Mouse (Mus musculus): Measurements from ENCODE around the gene Gnb4. TPM values are rescaled to one million over a fixed set of nuclear protein-coding genes. Genes with fewer than 3 reads are reported as not detected.

Gene Gnb4
- polyA plus RNA-seq, 1 experiment from 2014 or later, result 43.4 TPM

- Histone ChIP-seq H3K27me3 (replicated peaks; ENCODE audit: control insufficient read depth, insufficient read depth, low read length) (no peaks in the 10 kb centered on the region), H3K4me1 (ENCODE audit: control insufficient read depth, insufficient read depth, low read length) (no peaks in the 10 kb centered on the region), H3K4me2 (ENCODE audit: low read depth, low read length) (no peak overlapping the region), H3K36me3 (ENCODE audit: control insufficient read depth, insufficient read depth, low read length) (no peaks in the 10 kb centered on the region), H3K27ac (ENCODE audit: low read length) (no peak overlapping the region), H3K4me3 (ENCODE audit: low read length) (no peak overlapping the region), H3K9ac (ENCODE audit: low read depth, low read length) (no peak overlapping the region), H3K9me3 (ENCODE audit: control insufficient read depth, low read length) (no peaks in the 10 kb centered on the region)
- WGBS, result 88% methylated on average over 1 of the region's 1 CpGs
- no peak for ATAC-seq
These were observed 5.3 kb upstream of the Gnb4 start for GRCm38 (mm10) chr3:32621658-32622057.

DNA sequence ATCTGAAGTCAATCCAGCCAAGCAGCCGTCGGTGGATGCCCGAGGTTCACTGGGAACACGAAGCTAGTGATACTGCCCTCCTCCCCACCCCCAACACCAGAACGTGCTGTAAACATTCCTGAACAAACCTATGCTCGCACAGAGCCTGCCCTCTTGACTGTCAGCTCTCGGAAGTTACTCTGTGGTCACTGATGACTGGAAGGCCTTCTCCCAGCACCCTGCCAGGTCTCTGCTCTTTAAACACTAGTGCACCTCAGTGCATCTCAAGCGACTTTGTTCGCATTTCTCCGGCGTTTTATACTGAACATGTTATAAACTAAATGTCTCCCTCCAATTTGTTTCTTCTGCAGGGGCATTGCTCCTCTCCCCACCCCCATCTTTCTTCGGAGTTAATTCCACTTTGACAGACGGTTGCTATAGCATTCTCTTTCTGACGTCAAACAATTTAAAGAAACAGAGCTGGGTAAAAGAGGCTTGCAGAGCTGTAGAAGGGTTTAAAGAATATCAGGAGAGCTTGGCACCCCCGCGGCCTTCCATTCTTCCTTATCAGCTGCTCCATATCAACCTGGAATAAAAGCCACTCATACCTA lies 763 bp upstream of the Gnb4 start:
- WGBS, result 13% methylated on average over 16 of the region's 16 CpGs
- Histone ChIP-seq H3K27ac (ENCODE audit: low read length) (peak overlapping the region; percentile 69), H3K9ac (ENCODE audit: low read depth, low read length) (peak overlapping the region; percentile 80), H3K4me1 (ENCODE audit: control insufficient read depth, insufficient read depth, low read length) (no peaks in the 10 kb centered on the region), H3K4me2 (ENCODE audit: low read depth, low read length) (peak overlapping the region; percentile 71), H3K9me3 (ENCODE audit: control insufficient read depth, low read length) (no peaks in the 10 kb centered on the region), H3K4me3 (ENCODE audit: low read length) (peak overlapping the region; percentile 66), H3K27me3 (replicated peaks; ENCODE audit: control insufficient read depth, insufficient read depth, low read length) (no peaks in the 10 kb centered on the region; the same call in 1 of the 2 replicates), H3K36me3 (ENCODE audit: control insufficient read depth, insufficient read depth, low read length) (no peaks in the 10 kb centered on the region)
- peak; percentile 40 for ATAC-seq

DNA sequence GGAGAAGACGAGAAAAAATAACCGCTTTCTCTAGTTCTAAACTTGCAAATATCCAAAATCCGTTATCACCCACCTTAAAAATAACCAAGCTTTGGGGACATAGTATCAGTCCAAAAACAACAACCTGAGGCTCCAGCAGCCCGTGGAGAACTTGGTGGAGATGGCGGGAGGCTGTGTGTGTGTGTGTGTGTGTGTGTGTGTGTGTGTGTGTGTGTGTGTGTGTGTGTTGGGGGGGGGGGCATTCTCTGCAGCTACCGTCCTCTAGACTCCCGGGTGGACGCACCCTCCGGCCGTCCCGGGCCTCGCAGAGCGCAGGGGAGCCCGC lies 417 bp downstream of the Gnb4 start:
- H3K4me2 ChIP-seq (ENCODE audit: low read depth, low read length), result peak overlapping the region; percentile 71
- no peaks in the 10 kb centered on the region for H3K36me3 ChIP-seq (ENCODE audit: control insufficient read depth, insufficient read depth, low read length)
- H3K4me3 ChIP-seq (ENCODE audit: low read length), result peak overlapping the region; percentile 66
- H3K27ac ChIP-seq (ENCODE audit: low read length), result no peak overlapping the region
- no peaks in the 10 kb centered on the region for H3K9me3 ChIP-seq (ENCODE audit: control insufficient read depth, low read length)
- WGBS, result 14% methylated on average over 11 of the region's 14 CpGs
- H3K27me3 ChIP-seq (replicated peaks; ENCODE audit: control insufficient read depth, insufficient read depth, low read length), result no peaks in the 10 kb centered on the region; the same call in 1 of the 2 replicates
- H3K4me1 ChIP-seq (ENCODE audit: control insufficient read depth, insufficient read depth, low read length), result no peaks in the 10 kb centered on the region
- no peak; the same call in 1 of the 2 replicates for ATAC-seq
- peak overlapping the region; percentile 80 for H3K9ac ChIP-seq (ENCODE audit: low read depth, low read length)

GRCm38 (mm10) chr3:32615376-32615775 lies 1.0 kb downstream of the Gnb4 start:
- Histone ChIP-seq H3K9me3 (ENCODE audit: control insufficient read depth, low read length) (no peaks in the 10 kb centered on the region), H3K27ac (ENCODE audit: low read length) (no peak overlapping the region), H3K4me3 (ENCODE audit: low read length) (peak overlapping the region; percentile 66), H3K4me2 (ENCODE audit: low read depth, low read length) (peak overlapping the region; percentile 71), H3K9ac (ENCODE audit: low read depth, low read length) (no peak overlapping the region), H3K36me3 (ENCODE audit: control insufficient read depth, insufficient read depth, low read length) (no peaks in the 10 kb centered on the region), H3K27me3 (replicated peaks; ENCODE audit: control insufficient read depth, insufficient read depth, low read length) (no peaks in the 10 kb centered on the region; the same call in 1 of the 2 replicates), H3K4me1 (ENCODE audit: control insufficient read depth, insufficient read depth, low read length) (no peaks in the 10 kb centered on the region)
- ATAC-seq, result no peak
- WGBS, result 38% methylated on average over 5 of the region's 5 CpGs

GRCm38 (mm10) chr3:32614786-32615185 lies 1.6 kb downstream of the Gnb4 start:
- Histone ChIP-seq H3K4me3 (ENCODE audit: low read length) (no peak overlapping the region), H3K27ac (ENCODE audit: low read length) (no peak overlapping the region), H3K9me3 (ENCODE audit: control insufficient read depth, low read length) (no peaks in the 10 kb centered on the region), H3K9ac (ENCODE audit: low read depth, low read length) (no peak overlapping the region), H3K4me1 (ENCODE audit: control insufficient read depth, insufficient read depth, low read length) (no peaks in the 10 kb centered on the region), H3K4me2 (ENCODE audit: low read depth, low read length) (no peak overlapping the region), H3K27me3 (replicated peaks; ENCODE audit: control insufficient read depth, insufficient read depth, low read length) (no peaks in the 10 kb centered on the region; the same call in 1 of the 2 replicates), H3K36me3 (ENCODE audit: control insufficient read depth, insufficient read depth, low read length) (no peaks in the 10 kb centered on the region)
- ATAC-seq, result no peak
- WGBS, result 64% methylated on average over 2 of the region's 2 CpGs

- no peak overlapping the region for H3K27ac ChIP-seq (ENCODE audit: low read length)
- H3K4me1 ChIP-seq (ENCODE audit: control insufficient read depth, insufficient read depth, low read length), result no peaks in the 10 kb centered on the region
These were observed 4.7 kb downstream of the Gnb4 start for GRCm38 (mm10) chr3:32611606-32612170.

GRCm38 (mm10) chr3:32610560-32610959 lies 5.8 kb downstream of the Gnb4 start:
- Histone ChIP-seq H3K9ac (ENCODE audit: low read depth, low read length) (no peak overlapping the region), H3K36me3 (ENCODE audit: control insufficient read depth, insufficient read depth, low read length) (no peaks in the 10 kb centered on the region), H3K27ac (ENCODE audit: low read length) (no peak overlapping the region), H3K4me3 (ENCODE audit: low read length) (no peak overlapping the region), H3K9me3 (ENCODE audit: control insufficient read depth, low read length) (no peaks in the 10 kb centered on the region), H3K27me3 (replicated peaks; ENCODE audit: control insufficient read depth, insufficient read depth, low read length) (no peaks in the 10 kb centered on the region), H3K4me1 (ENCODE audit: control insufficient read depth, insufficient read depth, low read length) (no peaks in the 10 kb centered on the region), H3K4me2 (ENCODE audit: low read depth, low read length) (no peak overlapping the region)
- ATAC-seq, result peak; percentile 51
- WGBS, result 18% methylated on average over 7 of the region's 7 CpGs

More at GRCm38 (mm10) chr3:32611606-32612170, 4.7 kb downstream of the Gnb4 start:
- WGBS, result 71% methylated on average over 11 of the region's 11 CpGs
- Histone ChIP-seq H3K9ac (ENCODE audit: low read depth, low read length) (no peak overlapping the region), H3K27me3 (replicated peaks; ENCODE audit: control insufficient read depth, insufficient read depth, low read length) (no peaks in the 10 kb centered on the region; the same call in 1 of the 2 replicates), H3K4me2 (ENCODE audit: low read depth, low read length) (no peak overlapping the region), H3K9me3 (ENCODE audit: control insufficient read depth, low read length) (no peaks in the 10 kb centered on the region), H3K36me3 (ENCODE audit: control insufficient read depth, insufficient read depth, low read length) (no peaks in the 10 kb centered on the region), H3K4me3 (ENCODE audit: low read length) (no peak overlapping the region)
- ATAC-seq, result no peak

DNA sequence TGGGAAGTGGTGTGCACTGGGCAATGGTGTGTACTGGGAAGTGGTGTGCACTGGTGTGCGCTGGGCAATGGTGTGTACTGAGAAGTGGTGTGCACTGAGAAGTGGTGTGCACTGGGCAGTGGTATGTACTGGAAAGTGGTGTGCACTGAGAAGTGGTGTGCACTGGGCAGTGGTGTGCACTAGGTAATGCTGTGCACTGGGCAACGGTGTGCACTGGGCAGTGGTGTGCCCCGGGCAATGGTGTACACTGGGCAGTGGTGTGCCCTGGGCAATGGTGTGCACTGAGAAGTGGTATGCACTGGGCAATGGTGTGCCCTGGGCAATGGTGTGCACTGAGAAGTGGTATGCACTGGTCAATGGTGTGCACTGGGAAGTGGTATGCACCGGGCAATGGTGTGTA lies 7.2 kb downstream of the Gnb4 start:
- no peak for ATAC-seq
- Histone ChIP-seq H3K4me3 (ENCODE audit: low read length) (no peak overlapping the region), H3K4me2 (ENCODE audit: low read depth, low read length) (no peak overlapping the region), H3K36me3 (ENCODE audit: control insufficient read depth, insufficient read depth, low read length) (no peaks in the 10 kb centered on the region), H3K27me3 (replicated peaks; ENCODE audit: control insufficient read depth, insufficient read depth, low read length) (no peaks in the 10 kb centered on the region), H3K9ac (ENCODE audit: low read depth, low read length) (no peak overlapping the region), H3K9me3 (ENCODE audit: control insufficient read depth, low read length) (no peaks in the 10 kb centered on the region), H3K4me1 (ENCODE audit: control insufficient read depth, insufficient read depth, low read length) (no peaks in the 10 kb centered on the region), H3K27ac (ENCODE audit: low read length) (no peak overlapping the region)
- 92% methylated on average over 4 of the region's 4 CpGs for WGBS

DNA sequence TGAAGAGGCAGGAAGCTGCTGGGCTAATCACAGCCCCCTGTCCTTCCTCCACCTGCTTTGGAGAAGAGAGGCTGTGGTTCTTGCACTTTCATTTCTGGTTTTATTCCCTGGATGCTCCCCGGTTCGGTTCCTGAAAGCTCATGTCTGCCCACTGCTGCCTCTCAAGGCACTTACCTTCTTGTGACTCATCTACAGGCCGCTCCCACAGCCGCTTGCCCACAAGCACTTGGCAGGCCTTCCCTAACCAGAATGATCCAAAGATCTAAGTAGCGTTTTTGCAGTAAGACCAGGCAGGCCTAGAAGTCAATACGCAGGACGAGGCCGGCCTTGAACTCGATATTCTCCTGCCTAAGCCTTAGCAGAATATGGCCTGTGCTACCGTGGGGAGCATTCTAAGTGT lies 15.3 kb downstream of the Gnb4 start:
- no peak for ATAC-seq
- WGBS, result 89% methylated on average over 10 of the region's 10 CpGs

GRCm38 (mm10) chr3:32599328-32599727 lies 17.1 kb downstream of the Gnb4 start:
- Histone ChIP-seq H3K4me1 (ENCODE audit: control insufficient read depth, insufficient read depth, low read length) (no peaks in the 10 kb centered on the region), H3K9ac (ENCODE audit: low read depth, low read length) (no peak overlapping the region), H3K4me2 (ENCODE audit: low read depth, low read length) (no peak overlapping the region), H3K9me3 (ENCODE audit: control insufficient read depth, low read length) (no peaks in the 10 kb centered on the region), H3K4me3 (ENCODE audit: low read length) (no peak overlapping the region), H3K27ac (ENCODE audit: low read length) (no peak overlapping the region), H3K27me3 (replicated peaks; ENCODE audit: control insufficient read depth, insufficient read depth, low read length) (no peaks in the 10 kb centered on the region), H3K36me3 (ENCODE audit: control insufficient read depth, insufficient read depth, low read length) (no peaks in the 10 kb centered on the region)
- no peak for ATAC-seq
- WGBS, result 63% methylated on average over 3 of the region's 3 CpGs

More for the DNA sequence above, 15.3 kb downstream of the Gnb4 start:
- H3K9me3 ChIP-seq (ENCODE audit: control insufficient read depth, low read length), result no peaks in the 10 kb centered on the region
- no peaks in the 10 kb centered on the region for H3K27me3 ChIP-seq (replicated peaks; ENCODE audit: control insufficient read depth, insufficient read depth, low read length)
- H3K36me3 ChIP-seq (ENCODE audit: control insufficient read depth, insufficient read depth, low read length), result no peaks in the 10 kb centered on the region
- H3K4me1 ChIP-seq (ENCODE audit: control insufficient read depth, insufficient read depth, low read length), result no peaks in the 10 kb centered on the region
- H3K4me3 ChIP-seq (ENCODE audit: low read length), result no peak overlapping the region
- H3K9ac ChIP-seq (ENCODE audit: low read depth, low read length), result no peak overlapping the region
- H3K27ac ChIP-seq (ENCODE audit: low read length), result no peak overlapping the region
- H3K4me2 ChIP-seq (ENCODE audit: low read depth, low read length), result no peak overlapping the region
